Mouse (Mus musculus) embryonic facial prominence, embryonic 11.5 days (tissue): ENCODE measurements around the gene Kif13a. TPM values are rescaled to one million over a fixed set of nuclear protein-coding genes. Genes with fewer than 3 reads are reported as not detected.

Experiments used
- ATAC-seq: fragments of 200-750 bp; cut with Nextera tagmentation; replicated peaks from 2 replicates; pipeline ENCODE4 v1.8.0; 2017; ENCODE audit warnings: low read depth; ENCODE audit not compliant: insufficient number of reproducible peaks, low FRiP score, low TSS enrichment
- DNase-seq: peaks from one replicate; pipeline ENCODE4 v3.0.0-alpha.2; 2015; ENCODE audit warnings: low spot score
- H3K27ac ChIP-seq: fragments of 300-500 bp; sonication (generic); replicated peaks from 2 replicates; pipeline ENCODE4 v1.5.1; 2014; ENCODE audit warnings: mild to moderate bottlenecking, low read depth, low read length, control low read depth
- H3K27me3 ChIP-seq: fragments of 300-500 bp; sonication (generic); 2 replicates; pipeline ENCODE4 v1.6.1; 2014; ENCODE audit warnings: mild to moderate bottlenecking, low read length, moderate library complexity, mixed read lengths; ENCODE audit not compliant: control insufficient read depth, insufficient read depth
- H3K36me3 ChIP-seq: fragments of 300-500 bp; sonication (generic); replicated peaks from 2 replicates; pipeline ENCODE4 v1.6.1; 2014; ENCODE audit warnings: low read depth, mild to moderate bottlenecking, low read length, moderate library complexity, mixed read lengths; ENCODE audit not compliant: control insufficient read depth, insufficient read depth
- H3K4me1 ChIP-seq: fragments of 300-500 bp; sonication (generic); 2 replicates; pipeline ENCODE4 v1.6.1; 2014; ENCODE audit warnings: low read length, mixed read lengths; ENCODE audit not compliant: control insufficient read depth, insufficient read depth
- H3K4me2 ChIP-seq: fragments of 300-500 bp; sonication (generic); 2 replicates; pipeline ENCODE4 v1.6.1; 2014; ENCODE audit warnings: low read depth, mild to moderate bottlenecking, control low read depth, low read length, moderate library complexity
- H3K4me3 ChIP-seq: fragments of 300-500 bp; sonication (generic); 2 replicates; pipeline ENCODE4 v1.5.1; 2014; ENCODE audit warnings: low read depth, low read length, control low read depth
- H3K9ac ChIP-seq: fragments of 300-500 bp; sonication (generic); replicated peaks from 2 replicates; pipeline ENCODE4 v1.6.1; 2014; ENCODE audit warnings: mild to moderate bottlenecking, control low read depth, low read length
- H3K9me3 ChIP-seq: fragments of 300-500 bp; sonication (generic); replicated peaks from 2 replicates; pipeline ENCODE4 v1.6.1; 2016; ENCODE audit warnings: mild to moderate bottlenecking, low read length, inconsistent platforms, mixed read lengths; ENCODE audit not compliant: control insufficient read depth
- WGBS: fragments of 180-500 bp; shearing (Covaris S2); extraction: QIAGEN DNeasy Blood & Tissue Kit; methylation state at CpG from one replicate; pipeline ENCODE4 v1.1.7; 2014; 5-methylcytosine and 5-hydroxymethylcytosine counted together
- polyA plus RNA-seq: library from polyadenylated mRNA; unstranded; fragments of >200 nt; fragmentation: Nextera tagmentation; extraction: Ambion mirVana; gene quantifications from 2 replicates; pipeline ENCODE4 v1.2.1, GENCODE M21; 2014

The Kif13a gene
- polyA plus RNA-seq, 1 experiment from 2014 or later, result 19.1 TPM

GRCm38 (mm10) chr13:46960878-46961474 lies 31.3 kb upstream of the Kif13a start:
- Histone ChIP-seq H3K4me1 (no peaks in the 10 kb centered on the region), H3K9ac (no peak overlapping the region), H3K36me3 (no peaks in the 10 kb centered on the region), H3K27me3 (no peaks in the 10 kb centered on the region), H3K9me3 (no peaks in the 10 kb centered on the region), H3K27ac (no peak overlapping the region), H3K4me2 (no peak overlapping the region), H3K4me3 (no peak overlapping the region)
- no peak for ATAC-seq
- 76% methylated on average over 7 of the region's 7 CpGs for WGBS
- no peak for DNase-seq

GRCm38 (mm10) chr13:46959139-46959538 lies 29.5 kb upstream of the Kif13a start:
- DNase-seq (no peak), ATAC-seq (no peak)
- no peak overlapping the region for H3K9ac ChIP-seq
- no peak overlapping the region for H3K27ac ChIP-seq
- H3K4me3 ChIP-seq, result no peak overlapping the region
- H3K4me2 ChIP-seq, result no peak overlapping the region
- H3K9me3 ChIP-seq, result no peaks in the 10 kb centered on the region
- no peaks in the 10 kb centered on the region for H3K27me3 ChIP-seq
- no peaks in the 10 kb centered on the region for H3K36me3 ChIP-seq
- H3K4me1 ChIP-seq, result no peaks in the 10 kb centered on the region
- WGBS, result 93% methylated on average over 5 of the region's 5 CpGs

GRCm38 (mm10) chr13:46951212-46951611 lies 21.5 kb upstream of the Kif13a start:
- ATAC-seq, result no peak
- WGBS, result 84% methylated on average over 15 of the region's 15 CpGs

DNA sequence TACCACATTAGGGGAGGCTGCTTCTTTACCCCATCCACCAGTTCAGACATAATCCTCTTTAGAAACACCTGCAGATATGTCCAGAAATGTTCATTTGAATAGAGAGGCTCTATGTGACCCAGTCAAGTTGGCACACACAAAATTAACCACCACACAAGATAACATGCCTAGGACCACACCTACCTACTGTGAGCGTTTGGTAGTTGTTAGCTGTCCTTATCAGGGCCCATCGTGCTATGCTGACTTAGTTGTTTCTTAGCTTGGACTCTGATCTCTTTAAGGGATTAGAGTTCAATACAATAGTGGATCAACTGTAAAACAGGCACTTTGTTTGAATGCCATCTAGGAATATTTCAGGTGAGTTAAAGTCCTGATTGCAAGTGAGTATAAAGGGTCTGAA lies 20.1 kb upstream of the Kif13a start:
- Histone ChIP-seq H3K9me3 (no peaks in the 10 kb centered on the region), H3K4me1 (no peaks in the 10 kb centered on the region), H3K4me2 (no peak overlapping the region), H3K27ac (no peak overlapping the region), H3K9ac (no peak overlapping the region), H3K36me3 (no peaks in the 10 kb centered on the region), H3K4me3 (no peak overlapping the region), H3K27me3 (no peaks in the 10 kb centered on the region)
- DNase-seq (no peak), ATAC-seq (no peak)
- 83% methylated on average over 2 of the region's 2 CpGs for WGBS

More at GRCm38 (mm10) chr13:46951212-46951611, 21.5 kb upstream of the Kif13a start:
- Histone ChIP-seq H3K4me2 (no peak overlapping the region), H3K27me3 (no peaks in the 10 kb centered on the region), H3K36me3 (no peaks in the 10 kb centered on the region), H3K9ac (no peak overlapping the region), H3K9me3 (no peaks in the 10 kb centered on the region), H3K4me3 (no peak overlapping the region), H3K4me1 (no peaks in the 10 kb centered on the region), H3K27ac (no peak overlapping the region)
- DNase-seq, result no peak

DNA sequence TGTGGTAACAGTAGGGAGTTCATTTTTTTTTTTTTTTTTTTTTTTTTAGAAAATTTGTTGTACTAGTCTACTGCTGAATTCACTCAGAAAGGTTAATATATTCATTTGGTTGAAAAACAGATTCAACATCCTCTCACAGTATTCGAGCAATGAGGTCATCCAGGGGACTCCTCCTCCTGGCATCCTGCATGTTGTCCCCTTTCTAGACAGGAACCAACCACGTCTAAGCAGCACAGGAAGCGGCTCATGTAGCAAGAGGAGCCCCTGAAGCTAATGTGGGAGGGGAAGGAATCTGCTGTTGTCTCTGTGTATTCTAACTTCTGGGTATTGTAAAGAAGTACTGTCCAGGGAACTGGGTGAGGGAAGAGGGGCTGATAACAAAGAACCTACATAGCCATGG lies 18.4 kb upstream of the Kif13a start:
- Histone ChIP-seq H3K36me3 (no peaks in the 10 kb centered on the region), H3K9ac (no peak overlapping the region), H3K27me3 (no peaks in the 10 kb centered on the region), H3K4me3 (no peak overlapping the region), H3K9me3 (no peaks in the 10 kb centered on the region), H3K27ac (no peak overlapping the region), H3K4me1 (no peaks in the 10 kb centered on the region), H3K4me2 (no peak overlapping the region)
- DNase-seq (no peak), ATAC-seq (no peak)
- 52% methylated on average over 3 of the region's 3 CpGs for WGBS

DNA sequence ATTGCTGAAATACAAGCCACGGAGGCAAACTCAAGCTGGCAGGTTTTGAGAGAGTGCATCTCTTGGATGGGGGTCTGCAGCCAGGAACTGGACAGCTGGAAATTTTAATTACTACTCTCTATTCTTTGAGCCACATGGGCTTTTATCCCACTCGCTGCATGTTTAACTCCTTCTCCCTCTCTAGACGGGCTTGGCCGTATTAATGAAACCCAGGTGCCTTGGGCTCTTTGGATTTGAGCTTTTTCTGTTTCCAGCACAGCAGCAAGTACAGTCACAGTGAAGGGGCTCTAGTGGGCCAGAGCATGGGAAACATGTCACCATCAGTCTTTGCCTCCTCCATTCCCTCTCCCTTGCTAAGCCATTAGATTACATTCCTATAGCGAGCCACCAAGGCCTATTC lies 16.4 kb upstream of the Kif13a start:
- Histone ChIP-seq H3K27me3 (no peaks in the 10 kb centered on the region), H3K9me3 (no peaks in the 10 kb centered on the region), H3K4me3 (no peak overlapping the region), H3K36me3 (no peaks in the 10 kb centered on the region), H3K4me2 (no peak overlapping the region), H3K4me1 (no peaks in the 10 kb centered on the region), H3K27ac (no peak overlapping the region), H3K9ac (no peak overlapping the region)
- ATAC-seq, result no peak
- WGBS, result 39% methylated on average over 5 of the region's 5 CpGs
- DNase-seq, result peak; percentile 63

DNA sequence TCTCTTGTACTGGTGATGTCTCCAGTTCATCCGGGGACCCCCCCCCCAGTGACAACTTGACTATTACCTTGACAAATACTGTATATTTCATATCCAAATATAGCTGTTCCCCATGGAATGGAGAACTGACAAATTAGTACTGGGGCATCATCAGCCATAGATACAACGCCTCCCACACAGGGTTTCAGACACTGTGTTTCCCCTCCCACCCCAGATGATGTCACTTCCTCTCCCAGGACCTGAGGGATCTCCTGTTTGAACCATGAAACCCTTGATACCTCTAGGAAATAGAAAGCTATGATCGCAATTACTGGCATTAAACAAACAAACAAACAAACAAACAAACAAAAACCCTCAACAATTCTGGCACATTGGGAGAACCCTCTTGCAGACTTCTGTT lies 15.6 kb upstream of the Kif13a start:
- no peak for ATAC-seq
- H3K27ac ChIP-seq, result no peak overlapping the region
- H3K4me1 ChIP-seq, result no peaks in the 10 kb centered on the region

DNA sequence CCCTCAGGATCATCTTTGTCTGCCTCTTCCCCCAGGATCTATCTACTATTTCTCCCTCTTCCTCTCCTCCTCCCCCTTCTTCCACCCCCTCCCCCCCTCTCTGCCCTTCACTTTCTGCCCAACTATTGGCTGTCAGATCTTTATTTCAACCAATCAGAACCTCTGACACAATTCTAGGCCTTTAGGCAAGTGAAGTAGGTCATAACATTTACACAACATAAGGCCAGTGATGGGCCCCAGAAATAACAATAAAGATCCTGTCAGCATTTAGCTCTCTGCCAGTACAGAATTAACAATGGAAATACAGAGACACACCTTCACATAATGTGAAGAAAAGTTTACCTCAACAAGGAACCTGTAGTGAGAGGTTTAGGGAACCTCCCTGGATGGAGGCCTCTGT lies 13.6 kb upstream of the Kif13a start:
- Histone ChIP-seq H3K4me2 (no peak overlapping the region), H3K4me3 (no peak overlapping the region)
- no peak for DNase-seq

More for the DNA sequence above, 15.6 kb upstream of the Kif13a start:
- no peak for DNase-seq
- H3K27me3 ChIP-seq, result no peaks in the 10 kb centered on the region
- no peak overlapping the region for H3K9ac ChIP-seq
- H3K36me3 ChIP-seq, result no peaks in the 10 kb centered on the region
- no peaks in the 10 kb centered on the region for H3K9me3 ChIP-seq
- WGBS, result 82% methylated on average over 3 of the region's 3 CpGs
- no peak overlapping the region for H3K4me2 ChIP-seq
- H3K4me3 ChIP-seq, result no peak overlapping the region

More for the DNA sequence above, 13.6 kb upstream of the Kif13a start:
- H3K36me3 ChIP-seq, result no peaks in the 10 kb centered on the region
- no peak for ATAC-seq
- H3K27ac ChIP-seq, result no peak overlapping the region
- H3K9me3 ChIP-seq, result no peaks in the 10 kb centered on the region
- no peak overlapping the region for H3K9ac ChIP-seq
- H3K27me3 ChIP-seq, result no peaks in the 10 kb centered on the region
- no peaks in the 10 kb centered on the region for H3K4me1 ChIP-seq
